Mouse (Mus musculus) granulocyte monocyte progenitor cell, adult 5-6 weeks (primary cell): ENCODE data around the gene Wdr89. TPM values are rescaled to one million over a fixed set of nuclear protein-coding genes. Genes with fewer than 3 reads are reported as not detected.

ENCODE experiments used
- ATAC-seq: replicated peaks from 2 replicates; pipeline ENCODE4 v1.8.0; 2016; ENCODE audit warnings: mild to moderate bottlenecking, moderate TSS enrichment, inconsistent platforms; ENCODE audit not compliant: poor library complexity, severe bottlenecking
- total RNA-seq, 2 experiments: library from RNA; stranded (forward) in 1 of 2; stranded (reverse) in 1 of 2; fragments of 200-712, 200-1000 nt in 1 of 2; fragments of >200 nt in 1 of 2; fragmentation: Nextera tagmentation in 1 of 2; gene quantifications; 2 replicates each; pipeline ENCODE4 v1.2.3; 2014 to 2017

Wdr89 gene
- total RNA-seq, 2 experiments from 2014 or later = 12.7 to 38.8 TPM

DNA sequence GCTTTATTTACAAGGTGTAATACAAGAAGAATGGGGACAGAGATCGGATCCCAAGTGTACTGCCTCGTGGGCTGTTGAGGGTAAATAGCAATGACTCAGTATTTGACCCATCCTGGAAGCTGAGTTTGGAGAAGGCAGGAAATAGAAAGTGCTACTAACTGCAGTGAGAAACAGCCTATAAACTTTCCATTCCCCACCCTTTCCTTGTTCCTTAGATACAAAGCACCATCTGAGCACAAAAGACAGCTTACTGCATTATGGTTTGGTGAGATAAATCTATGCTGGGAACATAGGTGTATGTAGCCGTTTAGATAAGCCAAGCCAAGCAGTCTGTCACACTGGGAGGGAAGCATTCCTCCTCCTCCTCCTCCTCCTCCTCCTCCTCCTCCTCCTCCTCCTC is 46.5 kb downstream of the Wdr89 start:
- ATAC-seq = no peak

DNA sequence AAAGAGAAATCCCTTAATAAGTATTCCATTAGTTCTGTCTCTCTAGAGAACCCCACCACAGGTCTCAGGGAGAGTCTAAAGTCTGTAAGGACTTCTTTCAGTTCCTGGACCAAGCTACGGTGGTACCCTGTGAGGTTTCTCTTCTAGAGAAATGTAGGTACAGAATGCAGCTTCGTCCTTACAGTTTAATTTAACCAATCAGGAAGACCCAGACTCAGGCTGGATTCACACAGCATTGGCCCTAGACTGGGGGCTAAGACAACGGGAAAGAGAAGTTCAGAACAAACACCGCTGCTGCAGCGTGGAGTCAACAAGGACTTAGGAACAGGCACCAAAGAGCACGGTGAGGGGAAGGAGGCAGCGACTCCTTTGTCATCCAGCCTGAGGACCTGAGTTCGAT is 52.5 kb downstream of the Wdr89 start:
- peak; percentile 25; the same call in 1 of the 2 replicates for ATAC-seq

DNA sequence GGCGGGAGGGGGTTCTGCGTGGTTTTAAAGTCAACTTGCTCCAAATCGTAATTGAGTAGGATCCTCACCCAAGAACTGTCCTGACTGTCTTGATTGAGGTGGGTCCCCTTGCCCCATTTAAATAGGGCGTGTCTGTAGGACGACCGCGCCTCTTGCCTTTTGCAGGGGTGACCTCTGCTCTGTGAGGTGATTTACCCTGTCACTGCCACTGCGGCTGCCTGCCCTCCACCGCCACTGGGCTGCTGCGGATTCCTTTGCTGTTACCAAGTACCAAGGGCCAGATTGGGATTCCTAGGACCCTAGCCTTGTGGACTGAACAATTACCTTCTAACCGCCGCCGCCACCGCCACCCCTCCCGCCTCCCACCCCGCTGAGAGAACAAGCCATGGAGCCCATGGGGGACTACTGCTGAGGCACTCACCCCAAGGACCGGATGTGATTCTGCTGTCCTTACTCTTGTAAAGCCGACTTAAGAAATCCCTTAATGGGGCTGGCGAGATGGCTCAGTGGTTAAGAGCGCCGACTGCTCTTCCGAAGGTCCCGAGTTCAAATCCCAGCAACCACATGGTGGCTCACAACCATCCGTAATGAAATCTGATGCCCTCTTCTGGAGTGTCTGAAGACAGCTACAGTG is 53.1 kb downstream of the Wdr89 start:
- ATAC-seq = peak; percentile 9

DNA sequence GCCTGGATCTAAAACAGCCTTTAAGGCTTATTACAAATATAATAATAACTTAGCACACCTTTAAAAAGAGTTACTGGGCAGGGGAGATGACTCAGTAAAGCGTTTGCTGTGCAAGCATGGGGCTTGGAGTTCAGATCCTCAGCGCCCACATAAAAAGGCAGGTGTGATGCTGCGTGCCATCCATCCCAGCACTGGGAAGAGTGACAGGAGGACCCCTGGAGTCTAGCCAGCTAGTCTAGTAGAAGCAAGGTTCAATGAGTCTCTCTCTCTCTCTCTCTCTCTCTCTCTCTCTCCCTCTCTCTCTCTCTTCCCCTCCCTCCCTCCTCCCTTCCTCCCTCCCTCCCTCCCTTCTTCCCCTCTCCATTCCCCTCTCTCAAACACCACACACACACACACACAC is 53.8 kb downstream of the Wdr89 start:
- ATAC-seq = no peak

DNA sequence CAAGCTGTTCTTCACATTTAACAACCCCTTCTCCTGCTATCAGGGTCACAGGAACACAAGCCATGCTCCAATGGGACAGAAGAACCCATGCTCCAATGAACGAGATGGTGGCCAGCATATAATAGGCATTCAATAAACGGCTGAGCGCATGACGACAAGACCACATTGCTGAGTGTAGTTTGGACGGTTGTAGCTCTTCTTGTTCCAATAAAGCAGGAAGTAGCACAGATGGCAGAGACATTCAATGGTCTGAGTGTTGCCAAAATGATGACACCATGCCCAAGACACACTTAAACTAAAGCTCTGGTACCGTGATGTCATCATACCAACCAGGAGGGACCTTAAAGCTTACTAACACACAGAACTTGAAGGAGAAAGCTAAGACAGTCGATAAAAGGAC is 56.6 kb downstream of the Wdr89 start:
- peak; percentile 42 for ATAC-seq

DNA sequence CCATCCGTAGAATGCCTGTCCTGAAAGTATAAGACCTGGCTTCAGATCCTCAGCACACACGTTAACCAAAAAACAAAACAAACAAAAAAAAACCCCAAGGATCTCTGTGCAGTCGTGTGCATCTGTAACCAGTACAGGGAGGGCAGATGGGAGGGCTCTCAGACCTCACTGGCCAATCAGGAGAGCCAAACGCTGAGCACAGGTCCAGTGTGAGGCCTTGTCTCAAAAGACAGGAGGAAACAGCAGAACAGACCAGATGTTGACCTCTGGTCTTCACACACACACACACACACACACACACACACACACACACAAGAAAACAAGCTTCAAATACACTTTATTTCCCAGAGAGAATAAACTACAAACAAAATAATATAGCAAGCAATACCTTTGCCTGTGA is 69.8 kb downstream of the Wdr89 start:
- no peak for ATAC-seq

DNA sequence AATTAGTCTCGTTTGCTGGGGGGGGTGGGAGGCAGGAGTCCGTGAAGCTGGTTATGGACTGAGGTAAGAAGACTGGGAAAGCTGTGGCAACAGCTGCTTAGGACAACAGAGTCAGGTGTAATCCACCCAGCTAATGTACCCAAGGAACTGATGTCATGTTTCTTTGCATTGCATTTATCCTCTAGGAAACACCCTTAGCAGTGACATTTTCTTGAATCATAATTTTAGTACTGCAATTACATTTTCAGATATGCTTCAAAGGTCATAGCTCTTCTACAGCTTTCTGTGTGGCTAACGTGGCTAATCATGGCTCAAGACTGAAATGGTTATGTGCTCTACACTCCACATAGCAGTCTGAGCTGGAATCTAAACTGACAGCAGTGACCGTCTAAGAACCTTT is 70.3 kb downstream of the Wdr89 start:
- no peak for ATAC-seq

DNA sequence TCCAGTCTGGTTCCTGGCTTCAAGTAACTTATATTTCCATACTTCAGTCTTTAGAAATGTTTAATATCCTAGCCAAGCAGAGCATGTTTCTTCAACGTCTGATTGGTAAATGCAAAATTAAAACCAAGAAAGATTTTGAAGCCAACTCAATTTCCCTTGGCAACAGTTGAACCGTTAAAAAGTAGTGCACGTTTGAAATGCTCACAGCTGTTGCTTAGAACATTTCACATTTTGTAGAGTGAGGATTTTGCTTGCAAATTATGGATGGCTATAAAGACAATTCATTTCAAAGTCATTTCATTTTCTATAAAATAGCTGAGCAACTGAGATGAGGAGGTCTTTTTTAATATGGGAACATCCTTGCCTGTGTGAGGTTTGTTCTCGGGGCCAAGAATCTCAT is 71.6 kb downstream of the Wdr89 start:
- no peak for ATAC-seq

DNA sequence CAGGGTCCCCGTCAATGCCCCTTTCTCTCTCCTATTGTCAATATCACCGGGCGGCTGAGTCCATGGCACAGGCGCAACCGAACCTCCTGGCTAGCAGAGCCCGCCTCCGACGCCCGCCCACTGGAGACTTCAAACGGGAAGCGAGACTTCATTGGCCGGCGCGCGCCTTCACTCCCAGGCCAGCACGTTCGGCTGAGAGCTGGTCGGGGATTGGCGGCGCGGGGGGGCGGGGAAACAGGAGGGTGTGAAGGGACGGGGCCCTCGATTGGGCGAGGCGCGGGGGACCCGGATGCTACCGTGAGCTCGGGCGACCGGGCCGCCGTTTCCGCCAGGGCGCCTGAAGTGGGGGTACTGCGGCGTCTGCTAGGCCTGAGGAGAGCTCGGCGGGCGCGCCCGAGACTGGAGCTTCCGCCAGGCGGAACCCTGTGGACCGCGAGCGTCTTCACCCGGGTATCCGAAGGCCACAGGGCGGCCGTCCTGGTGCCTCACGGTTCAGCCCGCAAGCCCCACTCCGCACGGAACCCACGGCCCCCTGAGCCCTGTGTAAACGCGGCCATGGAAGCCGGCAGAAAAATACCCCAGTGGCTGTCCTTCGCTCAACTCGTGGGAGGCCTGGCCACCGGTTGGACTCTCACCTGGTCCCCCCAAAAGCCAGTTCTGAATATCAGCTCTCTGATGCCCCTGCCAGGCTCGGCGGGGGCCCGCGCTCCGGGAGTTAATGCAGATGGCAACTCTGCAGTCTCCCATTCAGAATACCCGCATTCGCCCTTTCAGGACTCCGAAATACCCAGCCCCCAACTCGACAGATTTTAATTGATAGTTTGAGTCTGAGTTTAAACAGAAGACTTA is 73.0 kb downstream of the Wdr89 start, which contains the start of gene Ppp2r5e:
Ppp2r5e (minus strand) TSS at position 92 of the 849 bp plus-strand sequence.
- ATAC-seq = peak; percentile 94

DNA sequence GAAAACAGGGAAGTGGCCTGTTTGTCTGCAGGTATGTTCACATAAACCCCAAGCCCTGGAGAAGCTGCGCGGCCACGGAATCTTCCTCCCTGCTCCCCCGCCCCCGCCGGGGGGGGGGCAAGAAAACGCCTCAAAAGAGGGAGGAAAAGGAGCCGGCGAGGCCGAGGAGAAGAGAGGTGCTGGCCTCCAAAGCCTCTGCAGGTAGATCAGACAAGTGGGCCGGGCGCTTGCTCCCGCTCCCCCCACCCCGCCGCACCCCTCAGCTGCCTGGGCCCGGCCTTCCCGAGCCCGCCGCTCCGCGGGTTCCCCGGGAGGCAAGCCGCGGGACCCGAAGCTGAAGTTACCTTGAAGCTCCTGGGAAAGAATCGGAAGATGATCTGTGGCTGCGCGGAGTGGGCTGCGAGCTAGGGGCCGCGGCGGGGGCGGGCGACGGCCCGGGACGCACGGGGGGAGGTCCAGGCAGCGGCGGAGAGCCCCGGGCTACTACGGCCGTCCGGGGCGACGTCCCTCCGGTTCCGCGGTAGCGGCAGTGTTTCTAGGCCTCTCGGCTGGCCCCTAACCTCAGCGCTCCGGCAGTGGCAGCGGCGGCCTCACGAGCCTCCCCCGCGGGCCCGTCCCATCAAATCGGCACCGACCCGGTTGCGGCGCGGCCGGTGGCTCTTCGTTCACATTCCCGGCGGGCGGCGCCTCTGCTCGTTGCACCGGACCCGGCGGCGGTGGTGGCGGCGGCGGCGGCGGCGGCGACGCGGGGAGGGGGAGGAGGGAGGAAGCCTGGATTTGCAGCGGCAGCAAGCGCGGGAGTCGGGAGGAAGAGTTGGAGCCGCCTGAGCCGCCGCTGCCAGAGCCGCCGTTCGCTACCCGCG is 73.8 kb downstream of the Wdr89 start:
- ATAC-seq = no peak

DNA sequence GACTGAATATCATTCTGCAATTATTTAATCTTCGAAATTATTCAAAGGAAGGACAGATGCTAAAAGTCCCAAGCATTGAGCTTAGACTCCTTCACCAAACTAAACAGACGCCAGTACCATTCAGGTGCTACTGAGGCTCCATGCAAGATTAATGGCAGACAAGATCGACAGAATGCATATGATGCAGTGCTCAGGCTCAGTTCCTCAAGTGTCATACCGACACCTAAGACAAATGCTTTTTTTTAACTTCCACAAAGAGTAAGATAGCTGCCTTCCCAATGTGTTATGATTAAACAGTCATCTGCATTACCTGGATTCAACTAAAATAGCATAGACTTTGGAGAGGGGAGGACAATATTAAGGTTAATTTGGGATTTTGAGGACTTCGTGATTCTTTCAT is 74.9 kb downstream of the Wdr89 start:
- ATAC-seq = no peak

DNA sequence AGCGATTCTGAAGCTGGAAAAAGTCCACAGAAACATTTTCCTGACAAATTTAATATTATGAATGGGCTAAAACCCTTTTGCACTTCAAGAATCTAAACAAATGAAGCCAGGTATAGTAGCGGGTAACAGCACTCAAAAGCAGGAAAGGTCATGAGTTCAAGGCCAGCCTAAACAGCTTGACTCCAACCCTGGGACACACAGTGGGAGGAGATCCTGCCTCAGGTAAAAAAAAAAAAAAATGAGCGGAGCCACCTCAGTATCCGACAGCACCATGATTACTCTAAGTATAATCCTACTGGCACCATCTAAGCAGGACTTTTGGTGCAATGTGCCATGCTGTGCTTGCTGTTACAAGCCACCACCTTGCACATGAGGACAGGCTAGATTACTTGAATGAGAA is 75.5 kb downstream of the Wdr89 start:
- ATAC-seq = no peak

DNA sequence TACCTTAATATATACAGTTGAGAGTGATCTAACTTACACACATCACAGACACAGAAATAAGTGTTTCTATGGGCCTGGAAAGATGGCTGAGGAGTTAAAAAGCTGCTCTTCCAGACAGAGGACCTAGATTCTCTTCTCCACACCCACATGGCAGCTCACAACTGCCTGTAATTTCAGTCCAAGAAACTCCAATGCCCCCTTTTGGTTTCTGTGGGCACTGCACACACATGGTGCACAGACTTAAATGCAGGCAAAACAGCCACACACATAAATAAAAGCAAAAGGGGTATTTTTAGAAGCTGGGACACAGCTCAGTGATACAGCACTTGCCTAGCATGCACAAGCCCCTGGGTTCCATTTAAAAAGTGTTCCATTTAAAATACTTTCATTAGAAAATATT is 81.8 kb downstream of the Wdr89 start:
- ATAC-seq = no peak

DNA sequence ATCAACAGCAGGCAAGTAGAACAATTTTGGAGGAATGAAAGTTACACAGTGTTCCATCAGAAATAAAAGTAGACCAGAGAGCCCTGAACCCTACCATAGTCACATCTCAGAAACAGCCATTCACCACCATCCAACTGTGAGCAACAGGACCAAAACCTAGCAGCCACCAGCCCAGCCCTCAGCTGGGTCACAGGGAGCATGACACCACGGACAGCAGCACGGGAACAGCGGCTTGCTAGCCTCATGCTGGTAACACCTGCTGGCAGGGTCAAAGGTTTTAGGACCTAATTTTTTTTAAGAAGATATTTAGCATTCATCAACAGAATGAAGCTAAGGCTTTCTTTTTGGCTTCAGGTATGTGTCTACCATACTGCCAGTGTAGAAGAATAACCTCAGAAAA is 85.6 kb downstream of the Wdr89 start:
- ATAC-seq = no peak

Other genes starting within 250 kb of the Wdr89 start
- 20.9 and 22.4 TPM in 2 replicates for gene Ppp2r5e, start 73.3 kb downstream of the Wdr89 start, total RNA-seq (2014; fragmentation: Nextera tagmentation)
- 11.2 and 12.9 TPM in 2 replicates for gene Ppp2r5e, start 73.3 kb downstream of the Wdr89 start, total RNA-seq (2017)
- 43.6 and 52.2 TPM in 2 replicates for gene Sgpp1, start 66.2 kb upstream of the Wdr89 start, total RNA-seq (2014; fragmentation: Nextera tagmentation)
- gene Sgpp1, start 66.2 kb upstream of the Wdr89 start, total RNA-seq (2017) = 67.0 and 77.4 TPM in 2 replicates
- 6.4 and 7.2 TPM in 2 replicates for gene Syne2, start 148.6 kb upstream of the Wdr89 start, total RNA-seq (2014; fragmentation: Nextera tagmentation)
- gene Syne2, start 148.6 kb upstream of the Wdr89 start, total RNA-seq (2017) = 6.1 and 9.7 TPM in 2 replicates